Mouse (Mus musculus): Measurements from ENCODE around the gene Rnf126. TPM values are rescaled to one million over a fixed set of nuclear protein-coding genes. Genes with fewer than 3 reads are reported as not detected.

The Rnf126 gene
- total RNA-seq, 1 experiment, result 66.7 TPM

DNA sequence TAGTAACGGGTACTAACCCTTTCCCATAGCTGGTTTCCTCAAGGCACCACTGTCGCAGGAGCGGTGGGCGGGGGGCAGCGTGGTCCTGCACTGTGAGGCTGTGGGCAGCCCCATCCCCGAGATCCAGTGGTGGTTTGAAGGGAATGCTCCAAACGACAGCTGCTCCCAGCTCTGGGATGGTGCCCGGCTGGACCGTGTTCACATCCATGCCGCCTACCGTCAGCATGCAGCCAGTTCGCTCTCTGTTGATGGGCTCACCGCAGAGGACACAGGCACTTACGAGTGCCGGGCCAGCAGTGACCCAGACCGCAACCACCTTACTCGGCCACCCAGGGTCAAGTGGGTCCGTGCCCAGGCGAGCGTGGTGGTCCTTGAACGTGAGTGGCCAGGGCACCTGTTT, 58.1 kb downstream of the Rnf126 start:
- peaks cover 45% of the 10 kb centered on the region for H3K36me3 ChIP-seq (ENCODE audit: control insufficient read depth, insufficient read depth, low read length, poor library complexity, severe bottlenecking)
- no peak for DNase-seq (ENCODE audit: low read depth, low spot score)
- no peaks in the 10 kb centered on the region for H3K9me3 ChIP-seq (ENCODE audit: control insufficient read depth, insufficient read depth, low read depth, low read length)
- TF ChIP-seq ZNF384 (IDR thresholded peaks at IDR 0.05; ENCODE audit: low read depth, low read length) (no peak), CHD2 (IDR thresholded peaks at IDR 0.05; ENCODE audit: low read depth, low read length) (no peak), ZC3H11A (IDR thresholded peaks at IDR 0.05; ENCODE audit: borderline replicate concordance, low read depth, low read length) (no peak), HCFC1 (IDR thresholded peaks at IDR 0.05; ENCODE audit: borderline replicate concordance, insufficient read depth, low read length) (no peak), MAFK (IDR thresholded peaks at IDR 0.05; ENCODE audit: insufficient read depth, low read depth, low read length) (no peak)
- peak overlapping the region; percentile 16; the same call in 1 of the 2 replicates for H3K9ac ChIP-seq (ENCODE audit: insufficient read depth, low read depth, low read length, poor library complexity, severe bottlenecking)
- H3K4me1 ChIP-seq (ENCODE audit: control insufficient read depth in 2 of 2, insufficient read depth in 2 of 2, low read length in 2 of 2, poor library complexity in 1 of 2), result peaks cover 9 to 22% of the 10 kb centered on the region in 2 experiments; a peak in 3 of 4 replicates
- in situ Hi-C loops (cut with MboI; ENCODE audit: low sequenced_read_pairs in 2 of 2, unreplicated experiment in 2 of 2), result no loop called here
- H3K4me3 ChIP-seq (ENCODE audit: insufficient read depth in 1 of 2, low read depth in 1 of 2, low read length in 2 of 2, poor library complexity in 1 of 2, severe bottlenecking in 1 of 2), result peak overlapping the region in 1 of 2 experiments; percentile 24; a peak in 2 of 4 replicates
- H3K27ac ChIP-seq (ENCODE audit: insufficient read depth, low read depth, low read length, poor library complexity, severe bottlenecking), result no peak overlapping the region

Other genes with a start within 250 kb of the Rnf126 start
- gene Plpp2, start 233.2 kb downstream of the Rnf126 start, total RNA-seq (2012; rRNA removed), result 27.2 and 32.2 TPM in 2 replicates
- 58.5 and 89.6 TPM in 2 replicates for gene Mier2, start 211.8 kb downstream of the Rnf126 start, total RNA-seq (2012; rRNA removed)
- gene Theg, start 179.6 kb downstream of the Rnf126 start, total RNA-seq (2012; rRNA removed), result not detected in 2 replicates
- gene C2cd4c, start 152.9 kb downstream of the Rnf126 start, total RNA-seq (2012; rRNA removed), result 0.31 and 0.58 TPM in 2 replicates
- 4.3 and 8.6 TPM in 2 replicates for gene Shc2, start 129.0 kb downstream of the Rnf126 start, total RNA-seq (2012; rRNA removed)
- not detected in 2 replicates for gene Odf3l2, start 121.2 kb downstream of the Rnf126 start, total RNA-seq (2012; rRNA removed)
- gene Madcam1, start 102.4 kb downstream of the Rnf126 start, total RNA-seq (2012; rRNA removed), result 2.7 and 6.3 TPM in 2 replicates
- gene Tpgs1, start 97.6 kb downstream of the Rnf126 start, total RNA-seq (2012; rRNA removed), result 29.9 and 46.7 TPM in 2 replicates
- 491 and 507 TPM in 2 replicates for gene Cdc34, start 84.8 kb downstream of the Rnf126 start, total RNA-seq (2012; rRNA removed)
- 2.5 and 4.5 TPM in 2 replicates for gene Gzmm, start 77.9 kb downstream of the Rnf126 start, total RNA-seq (2012; rRNA removed)
- gene Bsg, start 62.5 kb downstream of the Rnf126 start, total RNA-seq (2012; rRNA removed), result 858 and 1,196 TPM in 2 replicates
- gene Hcn2, start 50.3 kb downstream of the Rnf126 start, total RNA-seq (2012; rRNA removed), result 5.0 and 11.8 TPM in 2 replicates
- 109 and 159 TPM in 2 replicates for gene Polrmt, start 20.4 kb downstream of the Rnf126 start, total RNA-seq (2012; rRNA removed)
- gene Fgf22, start 11.9 kb downstream of the Rnf126 start, total RNA-seq (2012; rRNA removed), result 1.5 and 1.9 TPM in 2 replicates
- gene Fstl3, start 10.3 kb upstream of the Rnf126 start, total RNA-seq (2012; rRNA removed), result 5.7 and 7.1 TPM in 2 replicates
- 0.27 and 0.37 TPM in 2 replicates for gene Prss57, start 24.0 kb upstream of the Rnf126 start, total RNA-seq (2012; rRNA removed)
- gene Palm, start 26.6 kb upstream of the Rnf126 start, total RNA-seq (2012; rRNA removed), result 10.7 and 12.7 TPM in 2 replicates
- 1.7 and 2.2 TPM in 2 replicates for gene Misp, start 54.0 kb upstream of the Rnf126 start, total RNA-seq (2012; rRNA removed)
- gene Ptbp1, start 87.5 kb upstream of the Rnf126 start, total RNA-seq (2012; rRNA removed), result 403 and 408 TPM in 2 replicates
- 1.0 and 1.3 TPM in 2 replicates for gene Prtn3, start 107.5 kb upstream of the Rnf126 start, total RNA-seq (2012; rRNA removed)
- gene Plppr3, start 107.7 kb upstream of the Rnf126 start, total RNA-seq (2012; rRNA removed), result 3.7 and 7.8 TPM in 2 replicates
- gene Elane, start 119.3 kb upstream of the Rnf126 start, total RNA-seq (2012; rRNA removed), result not detected in 2 replicates
- gene Cfd, start 123.9 kb upstream of the Rnf126 start, total RNA-seq (2012; rRNA removed), result not detected in 2 replicates
- gene Med16, start 142.0 kb upstream of the Rnf126 start, total RNA-seq (2012; rRNA removed), result 21.0 and 24.9 TPM in 2 replicates
- gene Gm26602, start 143.9 kb upstream of the Rnf126 start, total RNA-seq (2012; rRNA removed), result 2.3 and 8.3 TPM in 2 replicates
- 0.85 and 2.4 TPM in 2 replicates for gene Kiss1r, start 150.0 kb upstream of the Rnf126 start, total RNA-seq (2012; rRNA removed)
- 24.0 and 28.2 TPM in 2 replicates for gene R3hdm4, start 154.3 kb upstream of the Rnf126 start, total RNA-seq (2012; rRNA removed)
- gene Arid3a, start 160.1 kb upstream of the Rnf126 start, total RNA-seq (2012; rRNA removed), result 10.8 and 16.3 TPM in 2 replicates
- gene Wdr18, start 193.2 kb upstream of the Rnf126 start, total RNA-seq (2012; rRNA removed), result 155 and 195 TPM in 2 replicates
- 0.36 and 0.74 TPM in 2 replicates for gene Grin3b, start 203.8 kb upstream of the Rnf126 start, total RNA-seq (2012; rRNA removed)
- 127 and 220 TPM in 2 replicates for gene Tmem259, start 217.4 kb upstream of the Rnf126 start, total RNA-seq (2012; rRNA removed)
- gene Cnn2, start 221.6 kb upstream of the Rnf126 start, total RNA-seq (2012; rRNA removed), result 94.1 and 159 TPM in 2 replicates
- 8.8 and 18.9 TPM in 2 replicates for gene Abca7, start 229.5 kb upstream of the Rnf126 start, total RNA-seq (2012; rRNA removed)
- 17.0 and 20.9 TPM in 2 replicates for gene Arhgap45, start 249.7 kb upstream of the Rnf126 start, total RNA-seq (2012; rRNA removed)

Measured in ES-E14 (cell line).